Mouse (Mus musculus): ENCODE results near the gene Vmn1r117. TPM values are rescaled to one million over a fixed set of nuclear protein-coding genes. Genes with fewer than 3 reads are reported as not detected.
"Not testable (repeated sequence)": the region's sequence is repeated elsewhere in the genome, so short reads cannot be mapped to it uniquely, and the experiment has no call there.

Vmn1r117 gene
- not detected for polyA plus RNA-seq (2012; fragmentation: generic; extraction: Trizol)
- long read RNA-seq, experiment 1: 0 reads
- long read RNA-seq, experiment 2: 0 reads

DNA sequence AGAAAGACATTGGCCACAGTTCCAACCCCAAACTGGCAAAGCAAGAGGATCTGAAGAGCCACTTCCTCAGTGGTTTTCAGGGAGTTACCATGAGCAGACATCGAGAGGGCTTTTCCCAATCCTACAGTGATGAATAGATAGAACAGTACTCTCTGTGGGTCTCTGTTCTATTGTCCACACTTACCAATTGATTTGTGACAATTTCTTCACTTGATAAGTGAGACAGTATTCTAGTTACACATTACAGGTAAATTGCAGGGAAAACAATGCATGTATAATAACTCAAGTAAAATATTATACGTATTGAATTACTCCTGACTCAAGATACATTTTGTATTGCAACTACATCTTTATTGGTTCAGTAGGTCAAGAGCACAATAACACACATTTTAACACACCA lies at the start of gene Vmn1r117:
Gene Vmn1r117 (minus strand): TSS at position 101 of the 400 bp plus-strand sequence.
- not testable (repeated sequence) for H3K79me2 ChIP-seq (ENCODE audit: control insufficient read depth, insufficient read depth); H3ac ChIP-seq (ENCODE audit: control insufficient read depth, insufficient read length, low read depth); H3K79me3 ChIP-seq (ENCODE audit: low read depth); H3K4me3 ChIP-seq (ENCODE audit: insufficient read depth, poor library complexity, severe bottlenecking); H3K27me3 ChIP-seq (ENCODE audit: control insufficient read depth, insufficient read depth, insufficient read length); H3K36me3 ChIP-seq (ENCODE audit: control insufficient read depth, insufficient read depth)

DNA sequence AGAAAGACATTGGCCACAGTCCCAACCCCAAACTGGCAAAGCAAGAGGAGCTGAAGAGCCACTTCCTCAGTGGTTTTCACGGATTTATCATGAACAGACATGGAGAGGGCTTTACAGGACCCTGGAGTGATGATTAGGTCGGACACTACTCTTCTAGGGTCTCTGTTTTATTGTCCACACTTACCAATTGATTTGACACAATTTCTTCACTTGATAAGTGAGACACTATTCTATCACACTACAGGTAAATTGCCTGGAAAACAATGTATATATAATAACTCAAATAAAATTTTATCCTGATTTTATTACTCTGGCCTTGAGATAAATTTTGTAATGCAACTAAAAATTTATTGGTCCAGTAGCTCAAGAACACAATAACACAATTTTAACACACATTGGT lies 28.3 kb upstream of the Vmn1r117 start, which contains the start of gene Vmn1r118:
Gene Vmn1r118 (minus strand): TSS at position 101 of the 400 bp plus-strand sequence.
- H3K4me3 ChIP-seq (ENCODE audit: insufficient read depth, poor library complexity, severe bottlenecking); H3ac ChIP-seq (ENCODE audit: control insufficient read depth, insufficient read length, low read depth); H3K79me2 ChIP-seq (ENCODE audit: control insufficient read depth, insufficient read depth); H3K79me3 ChIP-seq (ENCODE audit: low read depth); H3K27me3 ChIP-seq (ENCODE audit: control insufficient read depth, insufficient read depth, insufficient read length); H3K36me3 ChIP-seq (ENCODE audit: control insufficient read depth, insufficient read depth): not testable (repeated sequence)

DNA sequence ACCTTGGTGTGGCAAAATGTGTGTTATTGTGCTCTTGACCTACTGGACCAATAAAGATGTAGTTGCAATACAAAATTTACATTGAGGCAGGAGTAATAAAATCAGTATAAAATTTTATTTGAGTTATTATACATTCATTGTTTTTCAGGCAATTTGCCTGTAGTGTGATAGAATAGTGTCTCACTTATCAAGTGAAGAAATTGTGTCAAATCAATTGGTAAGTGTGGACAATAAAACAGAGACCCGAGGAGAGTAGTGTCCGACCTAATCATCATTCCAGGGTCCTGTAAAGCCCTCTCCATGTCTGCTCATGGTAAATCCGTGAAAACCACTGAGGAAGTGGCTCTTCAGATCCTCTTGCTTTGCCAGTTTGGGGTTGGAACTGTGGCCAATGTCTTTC lies 12.0 kb downstream of the Vmn1r117 start, which contains the start of gene Vmn1r116:
Gene Vmn1r116 (plus strand): TSS at position 301 of the 400 bp plus-strand sequence.
- H3K27me3 ChIP-seq (ENCODE audit: control insufficient read depth, insufficient read depth, insufficient read length); H3K4me3 ChIP-seq (ENCODE audit: insufficient read depth, poor library complexity, severe bottlenecking); H3ac ChIP-seq (ENCODE audit: control insufficient read depth, insufficient read length, low read depth); H3K36me3 ChIP-seq (ENCODE audit: control insufficient read depth, insufficient read depth); H3K79me3 ChIP-seq (ENCODE audit: low read depth); H3K79me2 ChIP-seq (ENCODE audit: control insufficient read depth, insufficient read depth): not testable (repeated sequence)

DNA sequence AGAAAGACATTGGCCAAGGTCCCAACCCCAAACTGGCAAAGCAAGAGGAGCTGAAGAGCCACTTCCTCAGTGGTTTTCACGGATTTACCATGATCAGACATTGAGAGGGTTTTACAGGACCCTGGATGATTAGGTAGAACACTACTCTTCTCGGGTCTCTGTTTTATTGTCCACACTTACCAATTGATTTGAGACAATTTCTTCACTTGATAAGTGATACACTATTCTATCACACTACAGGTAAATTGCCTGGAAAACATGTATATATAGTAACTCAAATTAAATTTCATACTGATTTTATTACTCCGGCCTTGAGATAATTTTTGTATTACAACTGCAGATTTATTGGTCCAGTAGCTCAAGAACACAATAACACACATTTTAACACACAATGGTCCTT lies 39.0 kb downstream of the Vmn1r117 start, which contains the start of gene Vmn1r115:
Gene Vmn1r115 (minus strand): TSS at position 101 of the 400 bp plus-strand sequence.
- H3K79me3 ChIP-seq (ENCODE audit: low read depth); H3K4me3 ChIP-seq (ENCODE audit: insufficient read depth, poor library complexity, severe bottlenecking); H3K79me2 ChIP-seq (ENCODE audit: control insufficient read depth, insufficient read depth); H3K36me3 ChIP-seq (ENCODE audit: control insufficient read depth, insufficient read depth); H3K27me3 ChIP-seq (ENCODE audit: control insufficient read depth, insufficient read depth, insufficient read length); H3ac ChIP-seq (ENCODE audit: control insufficient read depth, insufficient read length, low read depth): not testable (repeated sequence)

Other genes starting within 250 kb of the Vmn1r117 start
- not detected for gene Vmn1r107, start 215.2 kb downstream of the Vmn1r117 start, polyA plus RNA-seq (2012; fragmentation: generic; extraction: Trizol)
- not detected for gene Vmn1r111, start 180.9 kb downstream of the Vmn1r117 start, polyA plus RNA-seq (2012; fragmentation: generic; extraction: Trizol)
- not detected for gene Gm10668, start 153.5 kb downstream of the Vmn1r117 start, polyA plus RNA-seq (2012; fragmentation: generic; extraction: Trizol)
- gene Vmn1r112, start 112.9 kb downstream of the Vmn1r117 start, polyA plus RNA-seq (2012; fragmentation: generic; extraction: Trizol): not detected
- gene Vmn1r113, start 96.8 kb downstream of the Vmn1r117 start, polyA plus RNA-seq (2012; fragmentation: generic; extraction: Trizol): not detected
- not detected for gene Vmn1r114, start 71.9 kb downstream of the Vmn1r117 start, polyA plus RNA-seq (2012; fragmentation: generic; extraction: Trizol)
- not detected for gene Vmn1r115, start 39.1 kb downstream of the Vmn1r117 start, polyA plus RNA-seq (2012; fragmentation: generic; extraction: Trizol)
- gene Vmn1r116, start 11.9 kb downstream of the Vmn1r117 start, polyA plus RNA-seq (2012; fragmentation: generic; extraction: Trizol): not detected
- gene Vmn1r118, start 28.2 kb upstream of the Vmn1r117 start, polyA plus RNA-seq (2012; fragmentation: generic; extraction: Trizol): not detected
- gene Vmn1r119, start 128.3 kb upstream of the Vmn1r117 start, polyA plus RNA-seq (2012; fragmentation: generic; extraction: Trizol): not detected
- gene Vmn1r120, start 169.7 kb upstream of the Vmn1r117 start, polyA plus RNA-seq (2012; fragmentation: generic; extraction: Trizol): not detected
- gene Vmn1r121, start 214.4 kb upstream of the Vmn1r117 start, polyA plus RNA-seq (2012; fragmentation: generic; extraction: Trizol): not detected

Data from C2C12 (cell line).